Mouse (Mus musculus): ENCODE results near the gene 2410015M20Rik.
"Not testable (repeated sequence)": the region's sequence is repeated elsewhere in the genome, so short reads cannot be mapped to it uniquely, and the experiment has no call there.

Gene 2410015M20Rik

GRCm38 (mm10) chr17:56609452-56610171, at the start of gene 2410015M20Rik:
TSS of gene 2410015M20Rik (minus strand) at chr17:56609771.
- DNase-seq (ENCODE audit: low read depth, low spot score) = peak; percentile 96

GRCm38 (mm10) chr17:56656171-56656570, 46.6 kb upstream of the 2410015M20Rik start:
- no peak for DNase-seq (ENCODE audit: low read depth, low spot score)

GRCm38 (mm10) chr17:56655311-56655710, 45.7 kb upstream of the 2410015M20Rik start:
- DNase-seq (ENCODE audit: low read depth, low spot score) = no peak

- no peak for DNase-seq (ENCODE audit: low read depth, low spot score)
Measured at GRCm38 (mm10) chr17:56654771-56655170, 45.2 kb upstream of the 2410015M20Rik start.

GRCm38 (mm10) chr17:56651801-56652200, 42.2 kb upstream of the 2410015M20Rik start:
- DNase-seq (ENCODE audit: low read depth, low spot score) = no peak

- no peak for DNase-seq (ENCODE audit: low read depth, low spot score)
Measured at GRCm38 (mm10) chr17:56647546-56647945, 38.0 kb upstream of the 2410015M20Rik start.

GRCm38 (mm10) chr17:56643237-56643636, 33.7 kb upstream of the 2410015M20Rik start:
- DNase-seq (ENCODE audit: low read depth, low spot score) = no peak

GRCm38 (mm10) chr17:56634023-56634422, 24.5 kb upstream of the 2410015M20Rik start:
- DNase-seq (ENCODE audit: low read depth, low spot score) = no peak

- no peak for DNase-seq (ENCODE audit: low read depth, low spot score)
Measured at GRCm38 (mm10) chr17:56631807-56632206, 22.2 kb upstream of the 2410015M20Rik start.

- DNase-seq (ENCODE audit: low read depth, low spot score) = not testable (repeated sequence)
Measured at GRCm38 (mm10) chr17:56629800-56630781, 20.5 kb upstream of the 2410015M20Rik start.

- peak; percentile 17 for DNase-seq (ENCODE audit: low read depth, low spot score)
Measured at GRCm38 (mm10) chr17:56627530-56628277, 18.1 kb upstream of the 2410015M20Rik start, which contains the start of gene Catsperd. TSS of gene Catsperd (plus strand) at chr17:56628143.

- peak; percentile 98 for DNase-seq (ENCODE audit: low read depth, low spot score)
Measured at GRCm38 (mm10) chr17:56626754-56627470, 17.3 kb upstream of the 2410015M20Rik start, which contains the start of gene Lonp1. TSS of gene Lonp1 (minus strand) at chr17:56626887.

- no peak for DNase-seq (ENCODE audit: low read depth, low spot score)
Measured at GRCm38 (mm10) chr17:56626260-56626659, 16.7 kb upstream of the 2410015M20Rik start.

- DNase-seq (ENCODE audit: low read depth, low spot score) = peak; percentile 24
Measured at GRCm38 (mm10) chr17:56625495-56625894, 15.9 kb upstream of the 2410015M20Rik start.

GRCm38 (mm10) chr17:56617628-56618027, 8.1 kb upstream of the 2410015M20Rik start:
- no peak for DNase-seq (ENCODE audit: low read depth, low spot score)

- no peak for DNase-seq (ENCODE audit: low read depth, low spot score)
Measured at GRCm38 (mm10) chr17:56616725-56617124, 7.2 kb upstream of the 2410015M20Rik start.

- DNase-seq (ENCODE audit: low read depth, low spot score) = no peak
Measured at GRCm38 (mm10) chr17:56615792-56616191, 6.2 kb upstream of the 2410015M20Rik start.

GRCm38 (mm10) chr17:56615136-56615784, 5.7 kb upstream of the 2410015M20Rik start:
- DNase-seq (ENCODE audit: low read depth, low spot score) = no peak

- DNase-seq (ENCODE audit: low read depth, low spot score) = peak; percentile 29
Measured at GRCm38 (mm10) chr17:56614391-56615135, 5.0 kb upstream of the 2410015M20Rik start.
